Mouse (Mus musculus): ENCODE results near the gene Fam118b.

DNA sequence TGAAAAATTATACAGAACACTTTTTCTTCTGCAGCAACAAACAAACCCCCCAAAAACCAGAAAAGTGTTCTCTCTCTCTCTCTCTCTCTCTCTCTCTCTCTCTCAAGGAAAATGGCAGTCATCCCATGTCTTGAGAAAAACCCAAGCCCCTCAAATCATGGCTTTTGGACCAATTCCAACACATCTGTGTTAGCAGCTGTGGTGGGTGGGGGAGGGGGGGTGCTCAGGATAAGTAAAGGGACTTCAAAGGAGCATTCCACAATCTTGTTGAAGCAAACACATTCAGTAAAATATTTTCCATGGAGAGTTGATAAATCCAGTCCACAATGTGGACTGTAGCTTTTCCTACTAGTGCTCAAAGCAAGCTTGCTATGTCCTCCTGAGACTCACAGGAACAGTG is 18.1 kb downstream of the Fam118b start:
- TF ChIP-seq CTCF (IDR thresholded peaks at IDR 0.05; ENCODE audit: control insufficient read depth, insufficient read depth, insufficient replicate concordance, low read depth, low read length), result no peak
- TF ChIP-seq POLR2A (IDR thresholded peaks at IDR 0.05; ENCODE audit: control insufficient read depth, low read depth, low read length), result no peak

All from testis, adult 2 months (tissue).